Mouse (Mus musculus) left cerebral cortex, adult 8-10 months (tissue): ENCODE results near the gene Ybx2. TPM values are rescaled to one million over a fixed set of nuclear protein-coding genes. Genes with fewer than 3 reads are reported as not detected.

Source experiments
- DNase-seq, 2 experiments: peaks; one replicate each; pipeline ENCODE4 v3.0.0; 2022; ENCODE audit warnings: low spot score in 2 of 2
- total RNA-seq, 4 experiments: library from RNA; stranded (reverse); gene quantifications; 2 replicates each; pipeline ENCODE4 v1.2.4; 2022

The Ybx2 gene
- 1 to 10 TPM; 5.1 to 9.6 (median 6.1) TPM for total RNA-seq

DNA sequence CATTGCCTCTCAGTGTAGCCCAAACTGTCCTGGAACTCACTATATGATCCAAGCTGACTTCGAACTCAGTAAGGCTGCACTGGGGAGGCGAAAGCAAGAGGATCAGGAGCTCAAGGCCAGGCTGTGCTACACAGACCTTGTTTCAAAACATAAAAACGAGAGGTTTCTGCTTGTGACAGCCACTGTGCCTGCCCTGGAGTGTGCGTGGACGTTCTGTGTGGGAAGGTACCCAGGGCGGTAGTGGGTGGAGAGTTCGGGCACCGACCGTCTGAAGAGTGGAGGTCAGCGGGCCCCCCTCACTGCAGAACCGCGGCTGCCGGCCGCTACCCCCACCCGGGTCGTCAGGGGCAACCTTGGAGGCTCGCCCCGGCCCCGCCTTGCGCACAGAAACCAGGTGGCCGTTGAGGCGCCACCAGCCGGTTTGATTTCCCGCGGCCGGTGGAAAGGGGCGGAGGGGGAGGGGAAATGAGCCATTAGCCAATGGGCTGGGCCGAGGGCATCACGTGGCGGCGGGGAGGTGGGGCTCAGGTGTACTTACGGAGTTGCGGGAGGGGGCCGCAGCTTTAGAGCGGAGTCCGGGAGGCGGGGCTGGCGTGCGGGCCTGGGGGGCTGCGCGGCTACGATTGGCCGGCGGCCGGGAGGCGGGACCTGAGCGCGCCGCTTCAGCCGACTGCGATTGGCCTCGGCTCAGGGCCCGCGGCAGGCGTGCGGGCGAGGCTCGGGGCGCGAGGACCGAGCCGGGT, at the start of gene Ybx2:
Gene Ybx2 (plus strand): TSS at position 660 of the 743 bp plus-strand sequence.
- peak in 1 of 2 experiments; percentile 89 for DNase-seq

DNA sequence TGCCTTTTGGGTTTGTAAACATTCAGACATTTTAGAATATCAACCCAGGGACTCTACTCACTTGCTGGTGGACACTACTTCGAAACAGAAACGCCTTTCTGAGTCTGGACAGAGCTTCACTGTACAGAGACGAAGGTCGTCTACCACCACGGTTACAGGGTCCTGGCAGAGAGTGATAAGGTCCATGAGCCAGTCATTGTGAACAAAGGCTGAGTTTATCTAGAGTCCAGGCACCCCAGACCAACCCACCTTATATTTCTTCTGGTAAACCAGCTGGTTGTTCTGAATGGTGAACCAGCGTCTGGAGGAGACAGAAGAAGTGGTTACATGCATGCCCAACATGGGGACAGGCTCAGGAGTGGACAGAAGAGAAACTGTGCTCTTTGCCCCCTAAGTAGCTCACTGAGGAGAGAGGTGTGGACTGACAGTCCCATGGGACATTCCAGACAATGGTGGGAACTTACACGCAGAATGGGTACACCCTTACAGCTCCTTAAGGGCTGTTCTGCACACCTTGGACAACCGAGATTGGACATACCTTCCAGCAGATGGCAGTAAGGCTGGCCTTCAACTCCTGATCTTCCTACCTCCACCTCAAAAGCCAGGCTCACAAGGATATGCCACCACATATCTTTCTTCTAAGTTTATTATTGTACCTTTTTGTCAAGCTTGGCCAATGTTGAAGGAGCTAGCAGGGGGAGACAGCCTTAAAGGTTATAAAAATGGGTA, 48.5 kb upstream of the Ybx2 start:
- no peak for DNase-seq

DNA sequence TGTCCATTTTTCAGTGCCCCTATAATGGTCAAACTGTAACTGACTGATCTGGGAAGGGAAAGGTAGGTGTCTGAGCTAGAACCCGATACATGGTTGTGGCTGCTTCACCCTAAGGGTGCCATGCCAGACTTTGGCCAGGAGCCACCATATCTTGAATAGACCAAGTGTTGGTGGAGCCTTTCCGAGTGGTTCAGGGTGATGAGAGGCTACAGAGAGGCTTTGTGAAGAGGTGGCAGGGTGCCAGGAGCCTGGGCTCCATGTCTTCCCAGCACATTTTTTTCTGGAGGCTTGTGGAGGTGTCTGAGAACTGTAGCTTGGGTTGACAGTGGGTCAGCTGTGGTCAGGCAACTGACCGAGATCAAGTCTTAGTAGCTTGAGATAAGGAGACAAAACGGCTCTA, 44.1 kb upstream of the Ybx2 start:
- DNase-seq, result no peak

DNA sequence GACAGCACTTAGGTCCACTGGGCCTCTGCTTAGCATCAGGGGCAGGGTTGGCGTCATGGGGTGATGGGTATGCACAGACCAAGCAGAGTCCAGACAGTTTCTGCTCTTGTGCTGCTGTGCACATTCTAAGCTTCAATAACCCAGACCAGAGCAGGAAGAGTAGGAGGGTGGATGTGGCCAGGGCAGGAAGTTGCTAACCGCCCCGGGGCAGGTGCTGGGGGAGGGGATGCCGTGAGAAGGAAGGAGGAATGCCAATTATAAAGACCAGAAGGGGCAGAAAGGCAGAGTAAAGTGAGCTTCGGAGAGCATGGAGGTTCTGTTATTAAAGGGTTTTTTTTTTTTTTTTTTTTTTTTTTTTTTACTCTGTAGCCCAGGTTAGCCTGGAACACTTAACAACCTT, 40.9 kb upstream of the Ybx2 start:
- no peak for DNase-seq

DNA sequence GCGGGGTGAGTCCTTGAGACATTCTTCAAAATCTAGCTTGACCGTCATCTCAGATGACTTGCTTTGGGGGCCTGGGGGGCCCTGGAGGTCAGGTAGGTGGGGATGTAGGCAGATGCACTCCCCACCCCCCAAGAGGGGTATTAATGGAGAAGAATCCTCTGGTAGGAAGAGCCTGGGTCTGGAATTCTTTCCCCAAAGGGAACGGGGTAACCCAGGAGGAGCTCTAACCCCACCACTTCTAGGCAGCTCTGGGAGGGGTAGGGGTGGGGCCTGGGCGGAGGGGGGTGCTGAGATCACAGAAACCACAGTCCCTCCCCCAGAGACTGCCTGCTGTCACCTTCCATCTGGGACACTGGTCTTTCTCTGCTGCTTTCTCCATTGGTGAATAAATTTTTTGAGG, 40.3 kb upstream of the Ybx2 start, which contains the start of gene Acap1:
Gene Acap1 (minus strand): TSS at position 249 of the 400 bp plus-strand sequence.
- no peak for DNase-seq

DNA sequence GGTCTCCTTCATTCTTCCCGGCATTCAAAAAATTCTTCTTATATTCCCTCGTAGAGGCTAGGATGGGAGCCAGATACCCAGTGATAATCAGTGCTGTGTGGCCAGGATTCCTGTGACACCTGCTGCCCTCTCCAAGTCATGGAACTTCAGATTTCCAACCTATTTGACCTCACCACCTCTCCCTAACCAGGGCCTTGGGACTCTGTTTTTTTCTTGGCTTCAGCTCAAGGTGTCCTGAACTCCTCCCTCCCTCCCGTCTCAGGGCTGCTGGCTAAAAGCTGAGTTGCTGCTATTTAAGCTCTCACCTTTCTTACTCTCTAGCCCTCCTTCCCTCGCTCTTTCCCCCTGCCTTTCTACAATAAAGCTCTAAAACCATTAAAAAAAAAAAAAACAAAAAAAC, 35.7 kb upstream of the Ybx2 start:
- no peak for DNase-seq

DNA sequence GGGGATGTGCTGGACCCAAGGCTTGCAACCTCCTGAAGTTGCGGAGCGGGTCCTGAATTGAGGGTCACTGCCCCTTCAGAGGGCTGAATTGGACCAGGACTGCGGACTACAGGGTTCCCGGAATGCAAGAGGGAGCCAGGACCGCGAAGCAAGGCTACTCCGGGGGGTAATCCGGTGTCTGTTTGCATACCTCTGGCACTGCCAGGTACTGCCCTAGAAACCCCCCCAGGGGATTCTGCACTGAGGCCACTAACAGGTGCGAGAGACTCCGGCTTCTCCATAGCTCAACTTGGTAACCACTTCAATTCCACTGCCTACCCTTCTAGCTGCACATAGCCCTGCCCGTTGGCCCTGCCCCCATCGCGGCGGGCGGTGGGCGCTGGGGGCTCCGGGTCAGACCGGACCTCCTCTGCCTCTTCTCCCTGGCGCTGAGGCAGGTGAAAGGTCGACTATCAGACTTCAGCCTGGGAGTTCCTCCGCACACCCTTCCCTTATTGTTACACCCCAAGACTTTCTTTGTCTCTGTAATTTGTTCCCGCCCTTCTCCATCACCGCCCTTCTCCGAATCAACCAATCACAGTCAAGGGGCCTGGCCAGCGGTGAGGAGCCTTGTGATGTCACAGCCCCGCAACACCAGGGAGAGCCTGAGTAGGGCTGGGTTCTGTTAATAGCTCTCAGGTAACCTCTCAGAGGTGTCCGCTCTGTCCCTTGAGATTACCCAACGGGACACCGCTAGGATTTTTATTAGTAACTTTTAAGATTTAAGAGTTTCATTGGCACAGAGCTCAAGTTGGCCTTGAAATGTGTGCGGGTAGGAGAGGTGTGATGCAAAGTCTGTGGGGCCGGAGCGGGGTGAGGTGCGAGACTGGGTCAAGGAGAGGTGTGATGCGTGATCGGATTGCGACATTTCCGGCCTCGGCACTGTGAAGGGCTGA, 34.9 kb upstream of the Ybx2 start, which contains the start of the genes 2810408A11Rik and Neurl4:
Gene 2810408A11Rik (minus strand): TSS at position 517 of the 935 bp plus-strand sequence.
Gene Neurl4 (plus strand): TSS at position 602 of the 935 bp plus-strand sequence.
- DNase-seq, result peak; percentile 65 to 90

DNA sequence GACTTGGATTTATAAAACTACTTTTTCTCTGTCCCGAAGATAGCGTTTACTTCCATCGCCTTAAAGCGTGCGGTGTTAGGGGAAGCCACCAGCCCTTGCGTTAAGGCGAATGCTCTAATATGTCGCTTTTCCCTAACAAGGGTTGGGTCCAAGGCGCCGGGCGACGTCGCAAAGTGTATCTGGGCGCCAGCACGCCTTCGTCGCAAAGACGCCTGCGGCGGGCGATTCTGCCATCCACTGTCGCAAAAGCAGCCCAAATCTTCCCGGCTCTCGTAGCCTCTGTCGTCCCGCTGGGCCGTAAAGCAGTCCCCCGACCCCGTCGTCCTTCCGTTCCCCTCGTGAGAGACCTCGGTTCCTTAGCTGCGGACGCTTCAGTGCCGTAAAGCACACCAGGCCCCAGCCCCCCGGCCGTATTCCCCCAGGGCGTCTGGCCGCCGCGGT, 34.2 kb upstream of the Ybx2 start:
- peak; percentile 92 to 99 for DNase-seq

DNA sequence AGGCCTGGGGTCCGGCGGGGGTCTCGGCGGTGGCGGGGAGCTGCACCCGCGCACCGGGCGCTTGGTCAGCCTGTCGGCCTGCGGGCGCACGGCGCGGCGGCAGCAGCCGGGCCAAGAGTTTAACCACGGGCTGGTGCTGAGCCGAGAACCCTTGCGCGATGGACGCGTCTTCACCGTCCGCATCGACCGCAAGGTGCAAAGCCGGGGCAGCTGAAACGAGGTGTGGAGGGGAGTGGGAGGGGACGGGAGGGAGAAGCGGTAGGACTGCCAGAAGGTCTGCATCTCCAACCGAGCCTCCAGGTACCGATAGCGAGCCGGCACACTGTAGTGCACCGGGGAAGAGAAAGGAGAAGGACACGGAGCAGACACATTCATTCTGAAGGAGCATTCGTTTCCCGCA, 33.6 kb upstream of the Ybx2 start:
- DNase-seq, result no peak

DNA sequence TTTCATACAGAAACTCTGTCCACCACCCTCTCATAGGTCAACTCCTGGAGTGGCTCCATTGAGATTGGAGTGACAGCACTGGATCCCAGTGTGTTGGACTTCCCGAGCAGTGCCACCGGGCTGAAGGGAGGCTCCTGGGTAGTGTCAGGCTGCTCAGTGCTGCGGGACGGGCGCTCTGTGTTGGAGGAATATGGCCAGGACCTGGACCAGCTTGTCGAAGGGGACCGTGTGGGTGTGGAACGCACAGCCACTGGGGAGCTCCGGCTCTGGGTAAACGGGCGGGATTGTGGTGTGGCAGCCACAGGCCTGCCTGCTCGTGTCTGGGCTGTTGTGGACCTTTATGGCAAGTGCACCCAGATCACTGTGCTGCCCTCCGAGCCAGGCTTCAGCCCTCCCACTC, 32.6 kb upstream of the Ybx2 start:
- DNase-seq, result no peak

DNA sequence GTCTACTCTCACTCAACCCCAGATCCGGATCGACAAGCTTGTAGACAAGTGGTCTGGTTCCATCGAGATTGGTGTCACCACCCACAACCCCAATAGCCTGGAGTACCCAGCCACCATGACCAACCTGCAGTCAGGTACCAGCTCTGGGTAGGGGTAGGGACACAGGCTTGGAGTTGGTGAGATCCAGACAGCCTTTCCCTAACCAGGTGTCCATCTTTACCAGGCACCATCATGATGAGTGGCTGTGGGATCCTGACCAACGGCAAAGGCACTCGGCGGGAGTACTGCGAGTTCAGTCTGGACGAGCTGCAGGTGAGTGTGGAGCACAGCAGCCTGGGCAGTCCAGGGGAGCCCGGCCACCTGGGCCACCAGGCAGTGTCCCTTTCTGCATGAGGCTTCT, 31.3 kb upstream of the Ybx2 start:
- DNase-seq, result no peak

DNA sequence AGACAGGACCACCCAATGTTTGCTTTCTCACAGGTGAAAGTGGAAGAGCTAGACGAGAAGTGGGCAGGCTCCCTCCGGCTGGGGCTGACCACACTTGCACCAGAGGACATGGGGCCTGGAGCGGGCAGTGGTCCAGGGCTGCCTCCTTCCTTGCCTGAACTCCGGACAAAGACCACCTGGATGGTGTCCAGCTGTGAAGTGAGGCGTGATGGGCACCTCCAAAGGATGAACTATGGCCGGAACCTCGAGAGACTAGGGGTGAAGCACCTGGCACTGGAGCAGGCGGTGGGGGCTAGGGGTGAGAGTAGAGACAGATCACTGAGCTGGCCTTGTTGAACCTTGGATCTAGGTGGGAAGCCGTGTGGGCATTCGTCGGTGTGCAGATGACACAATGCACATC, 27.0 kb upstream of the Ybx2 start:
- no peak for DNase-seq

DNA sequence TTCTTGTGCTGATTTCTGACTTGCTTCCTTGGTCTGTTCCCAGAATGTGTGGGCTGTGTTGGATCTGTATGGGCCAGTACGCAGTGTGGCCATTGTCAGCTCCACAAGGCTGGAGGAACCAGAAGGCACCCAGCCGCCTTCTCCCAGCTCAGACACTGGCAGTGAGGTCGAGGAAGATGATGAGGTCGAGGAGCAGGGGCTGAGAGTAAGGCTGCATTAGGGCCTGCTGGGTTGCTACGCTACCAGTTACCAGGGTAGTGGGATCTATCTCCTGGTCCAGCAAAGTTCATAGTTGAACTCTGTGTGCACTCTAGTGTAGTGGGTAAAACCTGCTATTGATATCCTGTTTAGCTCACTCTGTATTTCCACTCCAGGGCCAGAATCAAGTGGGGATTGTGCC, 26.4 kb upstream of the Ybx2 start:
- no peak for DNase-seq

DNA sequence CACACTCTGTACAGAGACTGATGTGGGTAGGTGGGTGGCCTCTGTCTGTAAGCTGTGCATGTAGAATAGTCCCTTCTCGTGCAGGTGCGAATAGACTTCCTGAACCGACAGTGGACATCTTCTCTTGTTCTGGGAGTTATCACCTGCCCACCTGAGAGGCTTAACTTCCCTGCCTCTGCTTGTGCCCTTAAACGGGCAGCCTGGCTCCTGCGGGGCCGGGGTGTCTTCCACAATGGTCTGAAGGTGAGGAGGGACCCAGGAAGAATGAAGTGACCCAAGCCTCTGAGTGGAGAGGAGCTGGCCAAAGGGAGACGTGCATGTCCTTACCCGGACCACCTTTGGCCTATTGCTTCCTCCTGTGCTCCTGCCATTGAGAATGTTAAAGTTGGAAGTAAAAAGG, 25.4 kb upstream of the Ybx2 start:
- no peak for DNase-seq

DNA sequence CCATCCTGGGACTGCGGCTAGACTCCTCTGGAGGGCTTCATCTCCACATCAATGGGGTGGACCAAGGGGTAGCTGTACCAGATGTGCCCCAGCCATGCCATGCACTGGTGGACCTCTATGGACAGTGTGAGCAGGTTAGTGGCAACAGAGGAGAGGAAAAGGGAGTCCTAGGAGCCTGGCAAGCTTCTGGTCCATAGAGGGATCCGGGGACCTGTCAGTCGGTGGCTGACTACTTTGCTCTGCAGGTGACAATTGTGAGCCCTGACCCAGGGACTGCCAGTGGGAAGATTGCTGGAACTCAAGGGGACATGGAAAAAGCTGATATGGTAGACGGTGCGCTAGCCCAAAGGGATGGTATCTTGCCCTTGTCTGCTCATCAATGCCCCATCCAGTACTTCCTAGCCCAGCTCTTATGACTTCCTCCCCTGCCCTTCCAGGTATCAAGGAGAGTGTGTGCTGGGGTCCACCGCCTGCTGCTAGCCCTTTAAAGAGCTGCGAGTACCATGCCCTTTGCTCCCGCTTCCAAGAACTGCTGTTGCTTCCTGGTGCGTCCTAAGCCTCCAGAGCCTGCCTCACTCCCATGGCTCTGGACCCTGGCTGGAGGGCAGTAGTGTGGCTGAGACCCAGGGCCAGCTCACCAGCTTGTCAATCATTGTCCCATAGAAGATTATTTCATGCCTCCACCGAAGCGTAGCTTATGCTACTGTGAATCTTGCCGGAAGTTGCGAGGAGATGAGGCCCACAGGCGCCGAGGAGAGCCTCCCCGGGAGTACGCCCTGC, 24.6 kb upstream of the Ybx2 start:
- no peak for DNase-seq

DNA sequence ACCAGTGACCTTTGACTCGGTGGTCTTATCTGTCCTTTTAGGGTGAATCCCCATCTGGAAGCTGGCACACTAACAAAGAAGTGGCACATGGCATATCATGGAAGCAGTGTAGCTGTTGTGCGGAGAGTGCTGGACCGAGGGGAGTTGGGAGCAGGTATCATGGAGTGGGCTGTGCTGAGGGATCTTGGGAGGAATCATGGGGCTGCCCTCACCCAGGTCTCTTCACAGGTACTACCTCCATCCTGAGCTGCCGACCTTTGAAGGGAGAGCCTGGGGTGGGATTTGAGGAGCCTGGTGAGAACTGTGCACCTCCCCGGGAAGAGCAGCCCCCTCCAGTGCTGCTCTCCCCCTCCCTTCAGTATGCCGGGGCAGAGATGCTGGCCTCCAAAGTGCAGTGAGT, 23.9 kb upstream of the Ybx2 start:
- DNase-seq, result no peak

DNA sequence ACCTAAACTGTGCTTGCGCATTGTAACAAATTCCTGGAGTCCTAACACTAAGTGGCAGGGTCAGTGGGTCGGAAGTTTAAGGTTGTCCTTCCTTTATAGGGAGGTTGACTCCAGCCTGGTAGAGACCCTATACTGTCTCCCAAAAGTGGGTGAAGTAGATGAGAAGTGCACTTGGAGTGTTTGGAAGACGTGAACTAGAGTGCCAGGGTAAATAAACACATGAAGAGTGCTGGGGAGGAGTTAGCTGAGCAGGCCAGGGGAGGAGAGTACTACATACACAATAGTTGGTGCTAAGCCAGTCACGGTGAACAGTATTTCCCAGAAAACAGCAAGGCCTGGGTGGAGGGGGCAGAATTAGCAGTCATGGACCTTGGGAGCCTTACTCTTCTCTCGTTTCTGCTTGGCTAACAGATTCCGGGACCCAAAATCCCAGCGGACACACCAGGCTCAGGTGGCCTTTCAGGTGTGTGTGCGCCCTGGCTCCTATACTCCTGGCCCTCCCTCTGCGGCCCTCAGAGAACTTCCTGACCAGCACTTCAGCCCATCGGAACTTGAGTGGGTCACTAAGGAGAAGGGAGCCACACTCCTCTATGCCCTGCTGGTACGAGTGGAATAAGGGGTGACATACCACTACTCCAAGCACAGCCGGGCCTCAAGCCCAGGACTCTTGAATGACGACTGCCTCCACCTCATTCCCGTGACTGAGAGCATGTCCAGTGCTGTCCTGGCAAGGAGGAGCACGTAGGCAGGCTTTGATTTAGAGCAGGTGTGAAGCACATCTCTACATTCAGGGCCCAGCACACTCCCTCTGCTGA, 22.7 kb upstream of the Ybx2 start:
- no peak for DNase-seq

DNA sequence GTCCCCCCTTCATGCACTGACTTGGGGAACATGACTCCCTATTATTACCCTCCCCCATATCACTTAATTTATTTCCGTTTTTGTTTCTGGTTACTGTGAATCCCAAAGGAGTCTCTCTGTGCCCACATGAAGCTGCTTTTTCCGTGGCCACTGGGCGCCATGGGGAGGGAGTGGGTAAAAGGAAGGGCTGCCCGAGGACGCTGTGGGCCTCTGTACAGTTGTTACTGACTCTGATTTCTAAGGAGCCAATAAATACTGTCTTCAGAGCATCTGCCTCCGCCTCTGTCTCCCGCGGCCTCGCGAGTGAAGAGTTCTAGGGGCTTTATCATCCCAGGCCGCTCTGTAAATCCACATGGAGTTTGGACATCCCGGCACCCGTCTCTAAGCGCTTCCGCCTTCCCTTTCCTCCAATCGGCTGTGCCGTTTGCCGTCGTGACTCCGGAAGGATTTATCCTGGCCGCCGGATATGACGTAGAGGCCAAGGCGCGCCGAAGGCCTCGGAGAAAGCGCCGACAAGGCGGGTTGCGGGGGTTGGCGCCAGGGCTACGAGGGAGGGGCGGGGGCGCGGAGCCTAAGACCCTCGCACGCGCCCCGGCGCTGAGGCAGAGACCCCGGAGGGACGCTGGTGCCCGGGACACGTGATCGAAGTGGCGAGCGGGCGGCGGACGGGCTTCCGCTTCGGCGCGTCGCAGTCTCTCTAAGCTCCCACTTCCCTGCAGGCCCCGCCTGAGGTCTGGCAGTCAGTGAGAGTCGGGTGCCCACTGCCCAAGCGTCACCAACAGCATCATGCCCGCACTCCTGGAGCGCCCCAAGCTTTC, 21.8 kb upstream of the Ybx2 start, which contains the start of gene Gps2:
Gene Gps2 (plus strand): TSS at position 335 of the 818 bp plus-strand sequence.
- peak; percentile 90 for DNase-seq

DNA sequence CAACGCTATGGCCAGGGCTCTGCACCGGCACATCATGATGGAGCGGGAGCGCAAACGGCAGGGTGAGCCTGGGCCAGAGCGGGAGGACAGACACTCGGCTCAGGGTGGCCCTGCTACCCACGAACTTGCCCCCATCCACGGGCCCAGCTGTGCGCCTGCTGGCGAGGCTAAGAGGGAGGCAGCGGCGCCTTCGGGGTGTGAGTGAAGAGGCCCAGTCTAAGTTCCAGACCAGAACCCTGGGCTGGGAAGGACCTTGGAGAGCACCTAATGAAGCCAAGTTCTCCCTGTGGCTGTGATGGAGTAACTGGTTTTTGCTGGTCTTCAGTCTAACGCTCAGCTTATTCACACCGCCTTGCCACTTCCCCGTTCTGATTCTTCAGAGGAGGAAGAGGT, 21.2 kb upstream of the Ybx2 start:
- DNase-seq, result no peak
